Mouse (Mus musculus) thymus, adult 2 months (tissue): ENCODE data around the gene Incenp. TPM values are rescaled to one million over a fixed set of nuclear protein-coding genes. Genes with fewer than 3 reads are reported as not detected.
"Not testable (repeated sequence)": the region's sequence is repeated elsewhere in the genome, so short reads cannot be mapped to it uniquely, and the experiment has no call there.

ENCODE experiments used
- DNase-seq: peaks from one replicate; pipeline ENCODE4 v3.0.0; 2021
- H3K27ac ChIP-seq: fragments of 200-500 bp; 2 replicates; pipeline ENCODE4 v1.5.1; 2012; ENCODE audit warnings: low read length, control low read depth; ENCODE audit not compliant: control insufficient read depth, insufficient read depth
- H3K27me3 ChIP-seq: fragments of 200-500 bp; 2 replicates; pipeline ENCODE4 v1.6.1; 2012; ENCODE audit warnings: mild to moderate bottlenecking, low read length, moderate library complexity, mixed read lengths; ENCODE audit not compliant: control insufficient read depth, insufficient read depth
- H3K36me3 ChIP-seq: fragments of 200-500 bp; 2 replicates; pipeline ENCODE4 v1.6.1; 2012; ENCODE audit warnings: mild to moderate bottlenecking, low read length, moderate library complexity; ENCODE audit not compliant: control insufficient read depth, insufficient read depth
- H3K4me1 ChIP-seq: fragments of 200-500 bp; replicated peaks from 2 replicates; pipeline ENCODE4 v1.6.1; 2012; ENCODE audit warnings: low read length; ENCODE audit not compliant: control insufficient read depth, insufficient read depth
- H3K4me3 ChIP-seq: fragments of 200-500 bp; 2 replicates; pipeline ENCODE4 v1.5.1; 2012; ENCODE audit warnings: mild to moderate bottlenecking, low read length, control low read depth, moderate library complexity; ENCODE audit not compliant: control insufficient read depth, insufficient read depth
- CTCF ChIP-seq: fragments of 200-500 bp; IDR thresholded peaks from 2 replicates; pipeline ENCODE4 v1.5.1; 2012; ENCODE audit warnings: mild to moderate bottlenecking, control low read depth, low read length, moderate library complexity, borderline replicate concordance; ENCODE audit not compliant: control insufficient read depth, poor library complexity, insufficient read depth; ENCODE audit errors: extremely low read depth
- POLR2A ChIP-seq: fragments of 200-500 bp; IDR thresholded peaks from 2 replicates; pipeline ENCODE4 v1.6.1; 2012; ENCODE audit warnings: mild to moderate bottlenecking, low read length, control low read depth, moderate library complexity; ENCODE audit not compliant: control insufficient read depth, poor library complexity, insufficient read depth; ENCODE audit errors: extremely low read depth
- WGBS: fragments of 180-500 bp; shearing (Covaris S2); methylation state at CpG from one replicate; pipeline ENCODE4 v1.1.7; 2018; 5-methylcytosine and 5-hydroxymethylcytosine counted together
- polyA plus RNA-seq: library from polyadenylated mRNA; depleted of rRNA; stranded (reverse); fragments of >200 nt; gene quantifications from 2 replicates; pipeline ENCODE4 v1.2.3, GENCODE M21; 2012

Gene Incenp
- polyA plus RNA-seq, 1 experiment: 88.0 TPM

DNA sequence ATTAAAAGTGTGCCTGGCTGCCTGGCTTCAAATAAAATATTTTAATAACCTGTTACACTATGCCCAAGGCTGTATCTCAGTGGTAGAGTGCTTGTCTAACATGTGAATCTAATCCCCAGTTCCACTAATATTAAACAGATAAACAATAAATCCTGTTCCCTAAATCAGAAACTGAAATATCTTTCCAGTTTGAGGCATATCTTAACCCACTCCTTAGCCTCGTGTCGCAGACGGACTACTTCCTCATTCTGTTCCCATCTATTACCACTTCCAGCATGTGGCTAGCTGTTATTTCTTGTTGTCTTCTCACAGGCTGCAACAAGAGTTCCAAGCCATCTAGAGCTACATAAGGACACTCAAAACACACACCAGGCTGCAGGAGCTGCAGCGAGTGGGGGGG lies 18.4 kb upstream of the Incenp start:
- TF ChIP-seq CTCF (no peak), POLR2A (no peak)
- Histone ChIP-seq H3K4me3 (no peak overlapping the region), H3K27me3 (no peaks in the 10 kb centered on the region), H3K27ac (no peak overlapping the region), H3K4me1 (no peaks in the 10 kb centered on the region), H3K36me3 (no peaks in the 10 kb centered on the region)
- DNase-seq: no peak
- 41% methylated on average over 3 of the region's 4 CpGs for WGBS

DNA sequence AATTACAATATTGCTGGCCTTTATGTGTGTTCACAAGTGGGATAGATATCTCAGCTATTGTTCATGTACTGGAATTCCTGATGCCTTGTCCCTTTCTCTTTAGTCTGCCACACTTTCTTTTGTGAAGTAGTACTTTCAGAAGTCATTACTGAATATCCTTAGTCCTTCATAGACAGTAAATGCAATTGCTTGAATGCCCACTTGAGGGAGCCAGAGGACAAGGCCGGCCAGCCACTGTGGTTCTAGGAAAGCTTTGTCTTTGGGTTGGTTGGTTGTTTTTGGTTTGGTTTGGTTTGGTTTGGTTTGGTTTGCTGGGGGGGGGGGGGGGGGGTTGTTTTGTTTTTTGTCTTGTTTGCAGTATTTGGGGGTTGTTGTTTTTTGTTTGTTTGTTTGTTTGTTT lies 16.6 kb upstream of the Incenp start:
- 0% methylated on average over 1 of the region's 1 CpGs for WGBS
- H3K36me3 ChIP-seq: no peaks in the 10 kb centered on the region
- H3K27me3 ChIP-seq: no peaks in the 10 kb centered on the region
- H3K27ac ChIP-seq: no peak overlapping the region
- peak; percentile 86 for DNase-seq
- TF ChIP-seq CTCF: no peak
- TF ChIP-seq POLR2A: no peak
- peaks cover 2% of the 10 kb centered on the region for H3K4me1 ChIP-seq
- no peak overlapping the region for H3K4me3 ChIP-seq

DNA sequence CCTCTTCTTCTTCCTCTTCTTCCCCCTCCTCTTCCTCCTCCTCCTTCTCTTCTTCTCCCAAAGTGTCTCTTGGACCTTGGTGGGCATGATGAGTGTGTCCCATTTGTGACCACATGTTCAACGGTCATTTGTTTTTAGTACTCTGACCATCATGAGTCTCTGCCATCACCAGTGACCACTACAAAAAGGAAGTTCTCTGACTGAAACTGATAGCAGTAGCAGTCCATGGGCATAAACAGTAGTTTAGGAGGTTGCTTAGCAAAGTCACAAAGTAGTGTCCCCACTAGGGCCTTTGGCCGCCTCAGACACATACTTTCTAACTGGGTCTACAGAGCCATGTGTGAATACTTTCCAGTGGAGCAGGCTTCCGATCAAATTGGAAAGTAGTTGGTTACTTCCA lies 15.0 kb upstream of the Incenp start:
- TF ChIP-seq CTCF: no peak
- no peak for TF ChIP-seq POLR2A
- WGBS: 89% methylated on average over 3 of the region's 3 CpGs
- Histone ChIP-seq H3K4me1 (peaks cover 2% of the 10 kb centered on the region), H3K27ac (no peak overlapping the region), H3K27me3 (no peaks in the 10 kb centered on the region), H3K36me3 (no peaks in the 10 kb centered on the region), H3K4me3 (no peak overlapping the region)
- no peak for DNase-seq

DNA sequence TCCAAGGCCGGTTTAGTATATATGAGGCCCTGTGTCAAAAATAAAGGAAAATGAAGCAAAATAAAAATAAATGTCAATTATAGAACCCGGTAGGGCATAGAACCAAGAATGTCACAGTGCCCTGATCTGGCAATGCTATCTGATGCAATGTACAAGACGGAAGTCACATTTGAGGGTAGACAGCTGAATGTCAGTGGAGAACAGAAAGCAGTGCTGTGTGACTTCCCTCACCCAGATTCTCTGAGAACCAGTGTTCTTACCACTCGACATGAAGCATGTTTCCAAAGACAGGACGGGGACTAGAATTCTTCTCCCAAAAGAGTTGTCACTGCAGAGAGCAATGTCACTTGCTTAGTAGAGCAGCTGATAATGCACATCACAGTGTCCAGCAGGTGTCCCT lies 14.4 kb upstream of the Incenp start:
- no peak for DNase-seq
- TF ChIP-seq CTCF (no peak), POLR2A (no peak)
- H3K4me3 ChIP-seq: no peak overlapping the region
- WGBS: 90% methylated on average over 5 of the region's 5 CpGs
- no peak overlapping the region for H3K27ac ChIP-seq
- no peaks in the 10 kb centered on the region for H3K27me3 ChIP-seq
- H3K4me1 ChIP-seq: peaks cover 2% of the 10 kb centered on the region
- H3K36me3 ChIP-seq: no peaks in the 10 kb centered on the region

DNA sequence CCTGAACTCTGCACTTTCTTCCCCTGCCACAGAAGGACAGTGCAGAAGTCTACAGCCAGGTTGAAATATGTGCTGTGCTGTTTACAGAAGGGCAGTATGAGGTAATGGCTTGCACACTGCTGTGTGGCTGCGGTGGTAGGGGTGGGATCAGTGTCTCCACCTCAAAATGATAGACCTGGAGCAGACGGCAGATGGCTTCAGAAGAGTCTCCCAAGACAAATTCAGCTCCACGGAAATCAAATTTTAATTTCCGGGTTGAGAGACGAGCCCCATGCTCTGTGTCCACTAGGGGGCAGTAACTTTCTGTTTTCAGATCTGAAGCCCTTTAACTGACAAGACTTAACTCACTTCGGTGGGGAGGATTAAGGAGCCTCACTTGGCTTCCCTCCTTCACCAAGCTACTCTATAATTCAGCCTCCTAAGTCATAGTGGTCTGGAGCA lies 12.0 kb upstream of the Incenp start:
- H3K36me3 ChIP-seq: no peaks in the 10 kb centered on the region
- WGBS: 21% methylated on average over 6 of the region's 6 CpGs
- TF ChIP-seq POLR2A (no peak), CTCF (peak; percentile 41; the same call in 1 of the 2 replicates)
- H3K27ac ChIP-seq: peak overlapping the region; percentile 86
- peak overlapping the region; percentile 24 for H3K4me3 ChIP-seq
- DNase-seq: peak; percentile 52
- H3K4me1 ChIP-seq: peaks cover 2% of the 10 kb centered on the region
- H3K27me3 ChIP-seq: no peaks in the 10 kb centered on the region

DNA sequence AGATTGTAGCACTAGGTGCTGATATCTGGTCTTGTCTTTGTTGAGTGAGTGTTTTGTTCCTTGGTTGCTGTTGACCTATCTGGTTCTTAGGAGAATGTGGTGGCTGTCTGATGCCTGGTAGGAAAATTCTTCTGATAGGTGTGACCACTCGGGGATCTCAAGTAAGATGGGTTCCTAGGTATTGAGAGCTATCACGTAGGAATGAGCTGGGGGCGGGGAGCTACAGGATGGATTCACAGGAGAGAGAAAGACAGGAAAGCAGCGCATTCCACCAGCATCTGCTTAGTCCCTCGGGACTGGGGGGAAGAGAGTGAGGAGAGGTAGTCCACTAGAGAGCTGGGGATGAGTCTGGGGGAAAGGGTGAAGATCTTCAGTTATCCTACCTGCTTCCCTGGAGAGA lies 10.0 kb upstream of the Incenp start:
- Histone ChIP-seq H3K4me3 (no peak overlapping the region), H3K27ac (no peak overlapping the region), H3K27me3 (no peaks in the 10 kb centered on the region), H3K36me3 (no peaks in the 10 kb centered on the region), H3K4me1 (peaks cover 2% of the 10 kb centered on the region)
- no peak for DNase-seq
- WGBS: 93% methylated on average over 5 of the region's 5 CpGs
- TF ChIP-seq POLR2A: no peak
- TF ChIP-seq CTCF: no peak

DNA sequence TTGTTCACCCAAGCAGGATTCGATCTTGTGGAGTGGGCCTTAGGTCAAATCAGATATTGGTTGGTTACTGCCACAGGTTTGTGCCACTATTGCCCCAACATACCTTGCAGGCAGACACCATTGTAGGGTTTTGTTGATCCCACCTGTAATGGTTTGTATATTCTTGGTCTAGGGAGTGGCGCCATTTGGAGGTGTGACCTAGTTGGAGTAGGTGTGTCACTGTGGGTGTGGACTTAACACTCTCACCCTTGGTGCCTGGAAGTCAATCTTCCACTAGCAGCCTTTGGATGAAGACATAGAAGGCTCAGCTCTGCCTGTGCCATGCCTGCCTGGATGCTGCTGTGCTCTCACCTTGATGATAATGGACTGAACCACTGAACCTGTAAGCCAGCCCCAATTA lies 1.3 kb upstream of the Incenp start:
- H3K4me3 ChIP-seq: not testable (repeated sequence)
- 97% methylated on average over 2 of the region's 2 CpGs for WGBS

DNA sequence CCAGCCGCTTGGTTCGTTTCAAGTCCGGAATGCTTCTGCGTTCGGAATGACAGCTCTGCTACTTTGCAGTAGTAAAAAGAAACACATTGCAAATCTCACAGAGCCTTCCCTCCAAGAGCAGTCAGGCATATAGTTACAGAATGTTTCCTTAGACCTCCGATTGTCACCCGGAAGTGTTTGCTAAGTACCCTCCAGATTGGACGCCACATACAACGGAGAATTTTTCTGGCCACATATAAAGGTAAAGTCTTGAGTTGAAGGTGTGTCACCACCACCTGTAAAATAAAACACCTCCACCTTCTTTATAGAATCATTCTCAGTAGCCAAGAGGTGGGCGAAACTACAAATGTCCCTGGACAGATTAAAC lies 412 bp upstream of the Incenp start:
- 10% methylated on average over 10 of the region's 10 CpGs for WGBS
- no peak for DNase-seq
- TF ChIP-seq POLR2A (no peak), CTCF (no peak)

More for the DNA sequence above, 1.3 kb upstream of the Incenp start:
- peaks cover 10% of the 10 kb centered on the region for H3K4me1 ChIP-seq
- H3K36me3 ChIP-seq, H3K27me3 ChIP-seq, DNase-seq, H3K27ac ChIP-seq: not testable (repeated sequence)

More for the DNA sequence above, 412 bp upstream of the Incenp start:
- Histone ChIP-seq H3K36me3 (peaks cover 3% of the 10 kb centered on the region; the same call in 1 of the 2 replicates), H3K27ac (peak overlapping the region; percentile 85), H3K4me1 (peaks cover 10% of the 10 kb centered on the region), H3K4me3 (peak overlapping the region; percentile 58), H3K27me3 (no peaks in the 10 kb centered on the region)
